ENCODE assay signal across 22 mouse cellular contexts in the genomic region with DNA sequence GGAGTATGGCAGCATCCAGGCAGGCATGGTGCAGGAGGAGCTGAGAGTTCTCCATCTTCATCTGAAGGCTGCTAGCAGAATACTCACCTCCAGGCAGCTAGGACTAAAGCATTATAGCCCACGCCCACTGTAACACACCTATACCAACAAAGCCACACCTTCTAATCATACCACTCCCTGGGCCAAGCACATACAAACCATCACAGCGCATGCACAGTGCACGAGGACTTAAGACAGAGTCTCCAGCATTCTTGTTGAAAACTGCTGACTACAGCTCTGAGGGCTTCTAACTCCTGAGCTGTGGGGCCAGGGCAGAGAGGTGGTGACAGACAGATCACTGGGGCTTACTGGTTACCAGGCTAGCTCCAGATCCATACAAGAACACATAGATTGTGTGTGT.
"Had no signal": no experiment of that assay in that cellular context is flagged by ENCODE, and none has a peak within 500 bp of the region (broad histone marks: within the 10 kb centered on the region; RNA-seq: fewer than 3 reads in every experiment).

No protein-coding gene starts in this region.

- H3K9ac ChIP-seq: kidney, embryonic 15.5 days; limb, embryonic 13.5 days; liver, embryonic 12.5 days; liver, embryonic 15.5 days; lung, embryonic 15.5 days; midbrain, embryonic 13.5 days; neural tube, embryonic 13.5 days had no signal

- H3K4me1 ChIP-seq: kidney, embryonic 15.5 days; limb, embryonic 13.5 days; liver, embryonic 12.5 days; liver, embryonic 15.5 days; lung, embryonic 15.5 days; megakaryocyte, embryonic 14.5 days; neural tube, embryonic 13.5 days had no signal

- DNase-seq: kidney, adult 11 months; kidney, adult 8-10 months; kidney, postnatal 10 days; kidney, postnatal 36 days; left cerebral cortex, postnatal 4 days; liver; lung, adult 18-20 months; lung, postnatal 10 days; lung, postnatal 36 days; thymus, adult 18-20 months; thymus, postnatal 14 days had no signal

- ATAC-seq: liver, embryonic 12.5 days; midbrain, embryonic 13.5 days; midbrain, embryonic 16.5 days had no signal

- H3K9me3 ChIP-seq: kidney, embryonic 15.5 days; limb, embryonic 13.5 days; liver, embryonic 12.5 days; liver, embryonic 15.5 days; lung, embryonic 15.5 days; midbrain, embryonic 10.5 days; midbrain, embryonic 13.5 days; neural tube, embryonic 13.5 days had no signal

- H3K27me3 ChIP-seq: kidney, embryonic 15.5 days; limb, embryonic 13.5 days; liver, embryonic 12.5 days; liver, embryonic 15.5 days; lung, embryonic 15.5 days; megakaryocyte, embryonic 14.5 days; midbrain, embryonic 13.5 days; neural tube, embryonic 13.5 days had no signal

- H3K27ac ChIP-seq: kidney, embryonic 15.5 days; limb, embryonic 13.5 days; liver, embryonic 12.5 days; liver, embryonic 15.5 days; lung, embryonic 15.5 days; midbrain, embryonic 10.5 days; midbrain, embryonic 13.5 days; neural tube, embryonic 13.5 days had no signal

- H3K4me3 ChIP-seq: kidney, embryonic 15.5 days; limb, embryonic 13.5 days; liver, embryonic 12.5 days; liver, embryonic 15.5 days; lung, embryonic 15.5 days; megakaryocyte, embryonic 14.5 days; midbrain, embryonic 10.5 days; midbrain, embryonic 13.5 days; myocyte; neural tube, embryonic 13.5 days had no signal

- H3K4me2 ChIP-seq: kidney, embryonic 15.5 days; limb, embryonic 13.5 days; liver, embryonic 12.5 days; liver, embryonic 15.5 days; lung, embryonic 15.5 days; midbrain, embryonic 13.5 days; neural tube, embryonic 13.5 days had no signal

- H3K36me3 ChIP-seq: kidney, embryonic 15.5 days; limb, embryonic 13.5 days; liver, embryonic 12.5 days; liver, embryonic 15.5 days; lung, embryonic 15.5 days; midbrain, embryonic 10.5 days; midbrain, embryonic 13.5 days; neural tube, embryonic 13.5 days had no signal
